Mouse (Mus musculus) kidney, adult 8-10 months (tissue): ENCODE results near the gene Pcna.
A peak's percentile ranks its signal among the peaks of the same experiment; 100 is the strongest.
"Not testable (repeated sequence)": the region's sequence is repeated elsewhere in the genome, so short reads cannot be mapped to it uniquely, and the experiment has no call there.

Experiments
- DNase-seq, 2 experiments: peaks; one replicate each; pipeline ENCODE4 v3.0.0; 2022

The Pcna gene

GRCm38 (mm10) chr2:132275527-132275926 lies 22.4 kb upstream of the Pcna start:
- DNase-seq = no peak

- DNase-seq = no peak
These were observed 19.7 kb upstream of the Pcna start for GRCm38 (mm10) chr2:132272694-132273389.

- peak; percentile 76 to 84 for DNase-seq
These were observed 17.3 kb upstream of the Pcna start for GRCm38 (mm10) chr2:132270331-132270951.

GRCm38 (mm10) chr2:132269217-132269616 lies 16.1 kb upstream of the Pcna start:
- DNase-seq = no peak

GRCm38 (mm10) chr2:132266086-132266485 lies 13.0 kb upstream of the Pcna start:
- no peak for DNase-seq

- no peak for DNase-seq
These were observed 12.1 kb upstream of the Pcna start for GRCm38 (mm10) chr2:132265196-132265595.

GRCm38 (mm10) chr2:132264266-132264710 lies 11.2 kb upstream of the Pcna start:
- DNase-seq = no peak

- DNase-seq = peak in 1 of 2 experiments; percentile 37
These were observed 10.5 kb upstream of the Pcna start for GRCm38 (mm10) chr2:132263421-132264265.

GRCm38 (mm10) chr2:132262879-132263398 lies 9.8 kb upstream of the Pcna start, which contains the start of gene Cds2:
Gene Cds2, plus strand, starts transcription at chr2:132263148.
- peak; percentile 99 for DNase-seq

- DNase-seq = no peak
These were observed 9.1 kb upstream of the Pcna start for GRCm38 (mm10) chr2:132262175-132262574.

GRCm38 (mm10) chr2:132260601-132261000 lies 7.5 kb upstream of the Pcna start:
- DNase-seq = no peak

- no peak for DNase-seq
These were observed 4.4 kb upstream of the Pcna start for GRCm38 (mm10) chr2:132257350-132258068.

GRCm38 (mm10) chr2:132253603-132254002 lies 489 bp upstream of the Pcna start:
- no peak for DNase-seq

GRCm38 (mm10) chr2:132251911-132252310 lies 1.2 kb downstream of the Pcna start:
- no peak for DNase-seq

- DNase-seq = peak; percentile 93 to 95
These were observed 5.4 kb downstream of the Pcna start, which contains the start of gene Tmem230 for GRCm38 (mm10) chr2:132247539-132248313. Gene Tmem230, minus strand, starts transcription at chr2:132247807.

- no peak for DNase-seq
These were observed 9.7 kb downstream of the Pcna start for GRCm38 (mm10) chr2:132243370-132243769.

GRCm38 (mm10) chr2:132240457-132240856 lies 12.7 kb downstream of the Pcna start:
- peak in 1 of 2 experiments; percentile 56 for DNase-seq

GRCm38 (mm10) chr2:132239434-132239833 lies 13.7 kb downstream of the Pcna start:
- not testable (repeated sequence) for DNase-seq

- DNase-seq = no peak
These were observed 17.1 kb downstream of the Pcna start for GRCm38 (mm10) chr2:132235975-132236374.

GRCm38 (mm10) chr2:132235291-132235690 lies 17.8 kb downstream of the Pcna start:
- no peak for DNase-seq

- peak; percentile 35 to 44 for DNase-seq
These were observed 18.9 kb downstream of the Pcna start for GRCm38 (mm10) chr2:132233985-132234765.
